8 mouse cellular contexts compared by ENCODE assay signal in the genomic region with DNA sequence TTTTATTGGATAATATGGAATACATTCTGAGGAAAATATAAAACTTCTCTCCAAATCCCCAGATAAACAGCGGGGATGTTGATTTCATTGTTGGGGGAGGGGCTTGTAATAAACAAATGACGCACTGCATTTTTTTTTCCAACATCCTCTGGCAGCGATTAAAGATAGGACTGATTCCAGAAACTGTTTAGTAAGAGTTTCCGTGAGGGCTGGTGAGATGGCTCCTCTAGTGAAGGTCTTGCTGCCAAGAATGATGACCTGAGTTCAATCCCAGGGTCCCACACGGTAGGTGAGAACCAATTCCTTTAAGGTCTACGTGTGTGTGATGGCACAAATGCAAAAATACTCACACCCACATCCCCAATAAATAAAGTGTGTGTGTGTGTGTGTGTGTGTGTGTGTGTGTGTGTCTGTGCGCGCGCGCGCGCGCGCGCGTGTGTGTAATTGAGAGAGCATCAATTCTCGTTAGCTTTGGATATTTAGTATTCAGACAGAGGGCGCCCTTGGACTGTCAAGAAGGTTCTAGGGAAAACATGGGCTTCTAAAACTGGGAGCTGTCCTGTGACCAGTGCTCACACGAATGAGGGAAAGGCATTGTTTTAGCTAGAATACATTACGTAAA. TPM values are rescaled to one million over a fixed set of nuclear protein-coding genes. Genes with fewer than 3 reads are reported as not detected.
DNase-seq lines count a peak whose midpoint lies in the region; ATAC-seq and TF ChIP-seq lines count a peak whose summit lies in the region.

No protein-coding gene starts in this region.

- peak; percentile 84 for TF ChIP-seq EP300 in lung, postnatal 0 days (IDR thresholded peaks at IDR 0.05)

- TF ChIP-seq POLR2A in cerebellum, adult 2 months (IDR thresholded peaks at IDR 0.05; ENCODE audit: borderline replicate concordance, insufficient read depth, low read length) = no peak
- no peak for TF ChIP-seq POLR2A in small intestine, adult 2 months (IDR thresholded peaks at IDR 0.05; ENCODE audit: low read depth, low read length)

- H3K9ac ChIP-seq in hindbrain, embryonic 14.5 days = no peak overlapping the region
- H3K9ac ChIP-seq in lung, postnatal 0 days (replicated peaks; ENCODE audit: low read depth) = no peak overlapping the region

- H3K4me3 ChIP-seq in cerebellum, adult 2 months (replicated peaks; ENCODE audit: insufficient read depth, low read depth, low read length) = peak overlapping the region; percentile 27
- H3K4me3 ChIP-seq in hindbrain, embryonic 14.5 days (replicated peaks; ENCODE audit: low read length) = no peak overlapping the region
- H3K4me3 ChIP-seq in lung, postnatal 0 days (ENCODE audit: low read depth, low read length) = peak overlapping the region; percentile 14; the same call in 1 of the 2 replicates
- 0 out of 2 replicates have a peak overlapping the region, but pooled peaks have one; percentile 20 for H3K4me3 ChIP-seq in small intestine, adult 2 months (ENCODE audit: low read depth, low read length)

- peak overlapping the region; percentile 4; the same call in 1 of the 2 replicates for H3K4me2 ChIP-seq in hindbrain, embryonic 14.5 days (replicated peaks)
- H3K4me2 ChIP-seq in lung, postnatal 0 days (replicated peaks; ENCODE audit: low read depth, low read length) = peak overlapping the region; percentile 32

- no peak for ATAC-seq in hindbrain, embryonic 14.5 days (ENCODE audit: low FRiP score)
- ATAC-seq in lung, postnatal 0 days = peak; percentile 75

- H3K27ac ChIP-seq in cerebellum, adult 2 months (ENCODE audit: insufficient read depth, low read length) = no peak overlapping the region
- no peak overlapping the region for H3K27ac ChIP-seq in hindbrain, embryonic 14.5 days
- 0 out of 2 replicates have a peak overlapping the region, but pooled peaks have one; percentile 2 for H3K27ac ChIP-seq in lung, postnatal 0 days (ENCODE audit: low read length)
- H3K27ac ChIP-seq in small intestine, adult 2 months (ENCODE audit: insufficient read depth, low read depth, low read length) = no peak overlapping the region

- H3K9me3 ChIP-seq in hindbrain, embryonic 14.5 days (ENCODE audit: control insufficient read depth, low read length) = no peaks in the 10 kb centered on the region
- H3K9me3 ChIP-seq in lung, postnatal 0 days (ENCODE audit: low read length) = no peaks in the 10 kb centered on the region

- TF ChIP-seq CTCF in cerebellum, adult 2 months (IDR thresholded peaks at IDR 0.05; ENCODE audit: borderline replicate concordance, insufficient read depth, low read depth, low read length) = peak; percentile 61
- peak; percentile 67 for TF ChIP-seq CTCF in lung, postnatal 0 days (IDR thresholded peaks at IDR 0.05)
- TF ChIP-seq CTCF in small intestine, adult 2 months (IDR thresholded peaks at IDR 0.05; ENCODE audit: extremely low read depth, insufficient read length, insufficient replicate concordance, low read depth, low read length) = peak; percentile 34; the same call in 1 of the 2 replicates

- no peaks in the 10 kb centered on the region for H3K27me3 ChIP-seq in cerebellum, adult 2 months (ENCODE audit: control insufficient read depth, insufficient read depth, low read length)
- no peaks in the 10 kb centered on the region for H3K27me3 ChIP-seq in hindbrain, embryonic 14.5 days (ENCODE audit: control insufficient read depth, insufficient read depth, low read length)
- no peaks in the 10 kb centered on the region for H3K27me3 ChIP-seq in lung, postnatal 0 days (replicated peaks; ENCODE audit: insufficient read depth, low read length)
- H3K27me3 ChIP-seq in small intestine, adult 2 months (ENCODE audit: control insufficient read depth, insufficient read depth, low read length) = no peaks in the 10 kb centered on the region

- DNase-seq in spleen, postnatal 36 days (ENCODE audit: low spot score in 2 of 2) = peak; percentile 21 to 47
- DNase-seq in spleen, adult 12 weeks (ENCODE audit: low spot score) = no peak
- peak; percentile 61 to 83 for DNase-seq in cerebellum, adult 2 months
- DNase-seq in frontal cortex, adult 2 months (ENCODE audit: extremely low spot score in 1 of 2, low spot score in 1 of 2) = peak; percentile 59 to 94
- peak; percentile 66 for DNase-seq in hindbrain, embryonic 14.5 days (ENCODE audit: low spot score)
- DNase-seq in layer of hippocampus, postnatal 10 days (ENCODE audit: low spot score in 2 of 2) = peak; percentile 69 to 73
- peak; percentile 84 for DNase-seq in lung, postnatal 0 days (ENCODE audit: low spot score)

- no peaks in the 10 kb centered on the region for H3K4me1 ChIP-seq in cerebellum, adult 2 months (ENCODE audit: control insufficient read depth, insufficient read depth, low read length)
- H3K4me1 ChIP-seq in hindbrain, embryonic 14.5 days (replicated peaks; ENCODE audit: control insufficient read depth, insufficient read depth, low read length) = no peaks in the 10 kb centered on the region
- H3K4me1 ChIP-seq in lung, postnatal 0 days (ENCODE audit: insufficient read depth, low read depth, low read length) = no peaks in the 10 kb centered on the region
- H3K4me1 ChIP-seq in small intestine, adult 2 months (ENCODE audit: control insufficient read depth, insufficient read depth, insufficient read length, low read length) = no peaks in the 10 kb centered on the region

- WGBS in cerebellum, adult 2 months = 22% methylated on average over 20 of the region's 20 CpGs
- WGBS in hindbrain, embryonic 14.5 days = 38% methylated on average over 20 of the region's 20 CpGs
- 28% methylated on average over 20 of the region's 20 CpGs for WGBS in lung, postnatal 0 days
- WGBS in small intestine, adult 2 months = 27% methylated on average over 20 of the region's 20 CpGs

- H3K36me3 ChIP-seq in hindbrain, embryonic 14.5 days (replicated peaks; ENCODE audit: control insufficient read depth, insufficient read depth) = no peaks in the 10 kb centered on the region
- H3K36me3 ChIP-seq in lung, postnatal 0 days (ENCODE audit: insufficient read depth, low read length) = no peaks in the 10 kb centered on the region
- H3K36me3 ChIP-seq in small intestine, adult 2 months (ENCODE audit: control insufficient read depth, insufficient read depth, low read length) = no peaks in the 10 kb centered on the region

RNA-seq across cellular contexts. Expression of a gene that starts 7.6 kb away (rescaled TPM):
- polyA plus RNA-seq in cerebellum, adult 2 months (2012; rRNA removed) = 33.3 and 33.6 TPM in 2 replicates
- 32.7 and 33.0 TPM in 2 replicates for polyA plus RNA-seq in frontal cortex, adult 2 months (2012; rRNA removed)
- polyA plus RNA-seq in hindbrain, embryonic 14.5 days (2014; fragmentation: Nextera tagmentation; extraction: Ambion mirVana) = 44.8 and 46.8 TPM in 2 replicates
- 10 to 100 TPM; 41.9 to 42.2 TPM for total RNA-seq in layer of hippocampus, postnatal 10 days (2021)
- 32.3 and 32.8 TPM in 2 replicates for polyA plus RNA-seq in lung, postnatal 0 days (2015; fragmentation: Nextera tagmentation; extraction: Ambion mirVana)
- 0.99 and 2.5 TPM in 2 replicates for polyA plus RNA-seq in small intestine, adult 2 months (2012; rRNA removed)

RNA-seq across cellular contexts. Expression of a gene that starts 38.5 kb away (rescaled TPM):
- polyA plus RNA-seq in cerebellum, adult 2 months (2012; rRNA removed) = 26.3 and 30.0 TPM in 2 replicates
- polyA plus RNA-seq in frontal cortex, adult 2 months (2012; rRNA removed) = 16.2 and 17.6 TPM in 2 replicates
- polyA plus RNA-seq in hindbrain, embryonic 14.5 days (2014; fragmentation: Nextera tagmentation; extraction: Ambion mirVana) = 7.1 and 7.9 TPM in 2 replicates
- total RNA-seq in layer of hippocampus, postnatal 10 days (2021) = 10 to 100 TPM; 17.7 to 21.0 TPM
- polyA plus RNA-seq in lung, postnatal 0 days (2015; fragmentation: Nextera tagmentation; extraction: Ambion mirVana) = 30.2 and 30.6 TPM in 2 replicates
- 13.7 and 23.6 TPM in 2 replicates for polyA plus RNA-seq in small intestine, adult 2 months (2012; rRNA removed)
